Mouse (Mus musculus) intestine, postnatal 0 days (tissue): ENCODE data around the gene Ap2b1. TPM values are rescaled to one million over a fixed set of nuclear protein-coding genes. Genes with fewer than 3 reads are reported as not detected.

Experiments used
- ATAC-seq: fragments of 200-750 bp; cut with Nextera tagmentation; 2 replicates; pipeline ENCODE4 v1.8.0; 2017; ENCODE audit warnings: mild to moderate bottlenecking, moderate TSS enrichment, moderate library complexity
- H3K27ac ChIP-seq: fragments of 300-500 bp; sonication (generic); 2 replicates; pipeline ENCODE4 v1.5.1; 2014; ENCODE audit warnings: mild to moderate bottlenecking, low read depth, low read length, moderate library complexity
- H3K27me3 ChIP-seq: fragments of 300-500 bp; sonication (generic); replicated peaks from 2 replicates; pipeline ENCODE4 v1.6.1; 2014; ENCODE audit warnings: low read length, mixed read lengths; ENCODE audit not compliant: control insufficient read depth, insufficient read depth
- H3K36me3 ChIP-seq: fragments of 300-500 bp; sonication (generic); 2 replicates; pipeline ENCODE4 v1.6.1; 2014; ENCODE audit warnings: mild to moderate bottlenecking, moderate library complexity; ENCODE audit not compliant: control insufficient read depth, insufficient read depth
- H3K4me1 ChIP-seq: fragments of 300-500 bp; sonication (generic); replicated peaks from 2 replicates; pipeline ENCODE4 v1.6.1; 2014; ENCODE audit warnings: antibody characterized with exemption, low read length, mixed read lengths; ENCODE audit not compliant: control insufficient read depth, insufficient read depth
- H3K4me2 ChIP-seq: fragments of 300-500 bp; sonication (generic); replicated peaks from 2 replicates; pipeline ENCODE4 v1.6.1; 2014; ENCODE audit warnings: low read depth, mild to moderate bottlenecking, moderate library complexity
- H3K4me3 ChIP-seq: fragments of 300-500 bp; sonication (generic); 2 replicates; pipeline ENCODE4 v1.5.1; 2014; ENCODE audit warnings: low read depth, low read length
- H3K9ac ChIP-seq: fragments of 300-500 bp; sonication (generic); 2 replicates; pipeline ENCODE4 v1.6.1; 2014; ENCODE audit warnings: mild to moderate bottlenecking, low read depth, low read length
- H3K9me3 ChIP-seq: fragments of 300-500 bp; sonication (generic); 2 replicates; pipeline ENCODE4 v1.6.1; 2016; ENCODE audit warnings: mixed run types; ENCODE audit not compliant: control insufficient read depth
- CTCF ChIP-seq: sonication (generic); IDR thresholded peaks from 2 replicates; pipeline ENCODE4 v1.5.1; 2016; ENCODE audit warnings: low read depth, mild to moderate bottlenecking, control low read depth, antibody characterized with exemption, moderate library complexity
- WGBS: fragments of 180-500 bp; shearing (Covaris S2); extraction: QIAGEN DNeasy Blood & Tissue Kit; methylation state at CpG from one replicate; pipeline ENCODE4 v1.1.7; 2014; 5-methylcytosine and 5-hydroxymethylcytosine counted together
- polyA plus RNA-seq: library from polyadenylated mRNA; unstranded; fragments of >200 nt; fragmentation: Nextera tagmentation; extraction: Ambion mirVana; gene quantifications from 2 replicates; pipeline ENCODE4 v1.2.1, GENCODE M21; 2015

The Ap2b1 gene
- polyA plus RNA-seq, 1 experiment from 2014 or later, result 20.7 TPM

DNA sequence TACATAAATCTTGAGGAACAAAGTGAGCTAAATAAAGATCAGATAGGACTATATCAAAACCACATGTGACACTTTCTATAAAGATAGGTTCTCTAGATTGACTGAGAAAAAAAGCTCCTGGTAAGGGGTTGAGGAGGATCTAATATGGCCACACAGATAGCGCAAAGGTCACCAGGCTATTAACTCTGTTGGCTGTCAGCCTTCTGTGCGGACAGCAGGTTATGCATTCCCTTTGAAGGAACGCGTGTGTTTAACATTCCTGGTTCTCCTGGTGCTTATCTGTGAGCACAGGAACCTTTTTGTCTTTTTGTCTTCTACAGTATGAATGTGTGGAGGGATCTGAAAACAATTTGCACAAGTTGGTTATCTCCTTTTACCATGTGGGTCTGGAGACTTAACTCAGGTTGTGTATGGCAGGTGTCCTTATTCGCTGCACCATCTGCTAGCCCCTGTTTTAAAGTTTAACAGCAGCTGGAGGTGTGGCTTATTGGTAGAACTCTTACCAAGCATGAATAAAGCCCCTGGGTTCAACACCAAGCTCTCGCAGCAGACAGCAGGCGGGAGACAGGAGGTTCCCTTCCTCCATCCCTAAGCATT is 81.0 kb downstream of the Ap2b1 start:
- Histone ChIP-seq H3K27me3 (no peaks in the 10 kb centered on the region), H3K4me1 (no peaks in the 10 kb centered on the region), H3K36me3 (peaks cover 5% of the 10 kb centered on the region), H3K27ac (no peak overlapping the region), H3K4me3 (no peak overlapping the region), H3K9me3 (no peaks in the 10 kb centered on the region), H3K9ac (no peak overlapping the region), H3K4me2 (no peak overlapping the region)
- ATAC-seq, result no peak
- WGBS, result 59% methylated on average over 7 of the region's 7 CpGs
- no peak for TF ChIP-seq CTCF

GRCm38 (mm10) chr11:83382876-83383531 is 84.2 kb downstream of the Ap2b1 start:
- 76% methylated on average over 9 of the region's 9 CpGs for WGBS
- no peak for TF ChIP-seq CTCF

GRCm38 (mm10) chr11:83383532-83383887 is 84.7 kb downstream of the Ap2b1 start:
- H3K4me2 ChIP-seq, result no peak overlapping the region
- peaks cover 4% of the 10 kb centered on the region; the same call in 1 of the 2 replicates for H3K36me3 ChIP-seq
- no peak for TF ChIP-seq CTCF
- H3K9ac ChIP-seq, result no peak overlapping the region
- H3K4me1 ChIP-seq, result no peaks in the 10 kb centered on the region
- H3K4me3 ChIP-seq, result no peak overlapping the region
- H3K9me3 ChIP-seq, result no peaks in the 10 kb centered on the region
- 93% methylated on average over 1 of the region's 1 CpGs for WGBS
- H3K27ac ChIP-seq, result no peak overlapping the region
- no peak for ATAC-seq
- no peaks in the 10 kb centered on the region for H3K27me3 ChIP-seq

More at GRCm38 (mm10) chr11:83382876-83383531, 84.2 kb downstream of the Ap2b1 start:
- H3K4me2 ChIP-seq, result no peak overlapping the region
- no peak overlapping the region for H3K4me3 ChIP-seq
- no peak overlapping the region for H3K9ac ChIP-seq
- ATAC-seq, result no peak
- no peaks in the 10 kb centered on the region for H3K4me1 ChIP-seq
- H3K27me3 ChIP-seq, result no peaks in the 10 kb centered on the region
- no peak overlapping the region for H3K27ac ChIP-seq
- H3K9me3 ChIP-seq, result no peaks in the 10 kb centered on the region
- H3K36me3 ChIP-seq, result no peaks in the 10 kb centered on the region; the same call in 1 of the 2 replicates

- Histone ChIP-seq H3K4me2 (no peak overlapping the region), H3K4me3 (no peak overlapping the region), H3K36me3 (peaks cover 49% of the 10 kb centered on the region), H3K27me3 (no peaks in the 10 kb centered on the region), H3K4me1 (no peaks in the 10 kb centered on the region), H3K9ac (no peak overlapping the region), H3K9me3 (no peaks in the 10 kb centered on the region), H3K27ac (no peak overlapping the region)
- TF ChIP-seq CTCF, result no peak
- no peak for ATAC-seq
- 90% methylated on average over 4 of the region's 4 CpGs for WGBS
Observed at GRCm38 (mm10) chr11:83393062-83393461, 94.2 kb downstream of the Ap2b1 start.

DNA sequence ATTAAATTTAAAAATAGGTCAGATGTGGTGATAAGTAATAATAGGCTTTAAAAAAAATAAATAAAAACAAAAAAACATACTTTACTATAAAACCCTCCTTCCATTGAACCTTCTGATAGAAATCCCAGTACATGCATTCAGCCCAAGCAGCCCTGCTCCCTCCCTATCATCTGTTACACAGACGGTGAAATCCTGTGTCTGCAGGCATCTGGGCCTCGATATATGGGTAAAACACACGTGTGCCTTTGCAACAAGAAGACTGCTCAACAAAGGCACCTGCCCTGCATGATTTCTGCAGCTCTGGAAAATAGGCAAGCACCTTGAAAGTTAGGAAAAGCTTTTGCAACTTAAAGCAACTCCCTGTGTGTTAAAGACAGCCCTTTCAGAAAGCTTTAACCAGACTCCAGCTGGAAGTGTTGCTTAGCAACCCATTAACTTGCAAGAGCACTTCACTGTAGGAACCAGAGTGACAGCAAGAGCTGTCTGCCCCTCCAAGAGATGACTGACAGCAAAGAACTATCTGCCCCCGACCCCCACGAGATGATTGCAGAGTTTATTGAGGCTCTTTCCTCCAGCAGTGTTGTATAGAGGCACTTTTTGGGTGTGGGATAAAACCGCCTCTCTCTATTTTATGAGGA is 96.1 kb downstream of the Ap2b1 start:
- WGBS, result 62% methylated on average over 6 of the region's 6 CpGs
- Histone ChIP-seq H3K36me3 (peaks cover 53% of the 10 kb centered on the region), H3K27me3 (no peaks in the 10 kb centered on the region), H3K9ac (no peak overlapping the region), H3K4me1 (no peaks in the 10 kb centered on the region), H3K4me3 (no peak overlapping the region), H3K27ac (no peak overlapping the region), H3K9me3 (no peaks in the 10 kb centered on the region), H3K4me2 (no peak overlapping the region)
- TF ChIP-seq CTCF, result no peak
- no peak for ATAC-seq

GRCm38 (mm10) chr11:83397626-83398025 is 98.8 kb downstream of the Ap2b1 start:
- no peaks in the 10 kb centered on the region for H3K9me3 ChIP-seq
- no peak overlapping the region for H3K27ac ChIP-seq
- no peak for ATAC-seq
- no peaks in the 10 kb centered on the region for H3K27me3 ChIP-seq
- H3K4me2 ChIP-seq, result no peak overlapping the region
- H3K36me3 ChIP-seq, result peaks cover 42% of the 10 kb centered on the region
- H3K4me1 ChIP-seq, result no peaks in the 10 kb centered on the region
- no peak for TF ChIP-seq CTCF
- no peak overlapping the region for H3K4me3 ChIP-seq
- WGBS, result 88% methylated on average over 7 of the region's 7 CpGs
- no peak overlapping the region for H3K9ac ChIP-seq
